Mouse (Mus musculus): ENCODE measurements at regions not wholly inside any gene's neighbourhood (a gene's known extent, or its start where the extent isn't known, plus 50 kb on each side); places are given as distances from the start of the nearest gene placed in this dataset.

- no peak for DNase-seq (ENCODE audit: low spot score)
Measured at GRCm38 (mm10) chr4:97377593-97378542, 194.9 kb upstream of the Gm10192 start.

GRCm38 (mm10) chr4:97360473-97360872, 177.5 kb upstream of the Gm10192 start:
- no peak for DNase-seq (ENCODE audit: low spot score)

DNA sequence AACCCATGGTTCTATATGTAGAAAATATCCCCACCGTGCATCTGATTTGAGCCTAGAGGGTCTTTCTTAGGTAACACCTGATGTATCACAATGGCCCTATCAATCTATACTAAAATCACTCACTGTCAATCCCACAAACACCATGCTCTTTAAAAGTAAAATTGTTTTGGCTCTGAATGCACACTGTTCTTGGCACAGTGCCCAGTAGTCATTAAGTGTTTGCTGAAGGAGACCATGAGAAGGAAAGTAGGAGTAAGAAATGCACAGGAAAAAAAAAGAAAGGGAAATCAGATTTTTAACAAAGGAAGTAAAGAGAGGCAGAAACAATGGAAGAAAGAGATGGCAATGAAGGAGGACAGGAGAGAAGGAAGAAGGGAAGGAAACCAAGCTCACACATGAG, 175.0 kb upstream of the Gm10192 start:
- DNase-seq (ENCODE audit: low spot score): no peak

- DNase-seq (ENCODE audit: low spot score): no peak
Measured at GRCm38 (mm10) chr4:97346799-97347198, 163.8 kb upstream of the Gm10192 start.

GRCm38 (mm10) chr4:97344335-97344734, 161.4 kb upstream of the Gm10192 start:
- no peak for DNase-seq (ENCODE audit: low spot score)

GRCm38 (mm10) chr4:97343378-97343777, 160.4 kb upstream of the Gm10192 start:
- DNase-seq (ENCODE audit: low spot score): no peak
